Mouse (Mus musculus): Measurements from ENCODE around the gene Cyren. TPM values are rescaled to one million over a fixed set of nuclear protein-coding genes. Genes with fewer than 3 reads are reported as not detected.

Gene Cyren
- total and polyA plus RNA-seq, 2 experiments from 2014 or later = 3.6 to 4.9 TPM

DNA sequence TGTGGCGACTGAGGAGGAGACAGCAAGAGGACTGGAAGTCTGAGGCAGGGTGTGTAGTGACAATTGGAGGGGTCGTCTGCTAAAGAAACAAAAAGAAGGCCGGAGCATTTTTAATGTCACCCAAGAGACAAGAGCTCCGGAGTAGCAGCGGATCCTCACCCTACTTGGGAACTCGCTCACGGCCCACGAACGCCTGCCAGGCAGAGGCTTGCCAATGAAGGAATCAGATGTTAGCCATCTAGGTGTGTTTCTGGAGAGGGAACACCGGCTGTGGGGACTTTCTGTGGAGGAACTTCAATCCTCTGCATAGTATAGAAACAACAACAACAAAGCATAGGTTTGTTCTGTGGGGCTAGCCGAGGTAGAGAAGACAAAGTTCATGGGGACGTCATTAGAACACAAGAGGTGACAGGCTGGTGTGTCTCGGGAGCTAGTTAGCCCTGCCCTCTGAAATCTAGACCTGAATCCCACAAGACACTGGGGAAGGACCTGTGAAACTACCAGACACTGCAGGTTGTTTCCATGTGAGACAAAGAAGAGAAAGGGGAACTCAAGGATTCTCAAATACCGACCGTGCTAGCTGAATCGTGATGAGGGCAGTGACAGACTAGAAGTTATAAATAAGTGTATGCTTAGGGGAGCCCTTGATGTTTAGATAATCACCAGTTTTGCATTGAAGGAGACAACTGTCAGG is 10.4 kb downstream of the Cyren start:
- ATAC-seq = no peak

DNA sequence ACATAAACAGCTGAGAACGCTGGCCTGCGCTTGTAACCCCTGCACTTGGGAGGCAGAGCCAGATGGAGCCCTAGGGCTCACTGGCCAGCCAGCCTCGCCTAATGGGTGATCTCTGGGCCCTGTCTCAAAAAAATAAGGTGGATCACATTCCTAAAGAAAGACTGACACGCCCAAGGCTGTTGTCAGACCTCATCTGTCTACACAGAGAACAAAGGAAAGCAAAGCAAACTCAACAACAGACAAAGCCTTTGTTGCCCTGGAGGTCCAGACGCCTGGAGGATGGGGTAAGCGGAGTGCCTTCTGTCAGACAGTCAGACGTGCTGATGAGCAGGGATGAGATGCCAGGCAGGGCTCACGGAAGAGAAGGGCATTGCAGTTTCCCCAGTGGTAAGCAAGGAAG is 11.1 kb downstream of the Cyren start:
- Histone ChIP-seq H3K9me3 (ENCODE audit: low read length) (no peaks in the 10 kb centered on the region), H3K4me2 (ENCODE audit: low read depth, low read length) (no peak overlapping the region), H3K27me3 (ENCODE audit: insufficient read depth, low read length) (no peaks in the 10 kb centered on the region), H3K36me3 (ENCODE audit: insufficient read depth, low read length) (no peaks in the 10 kb centered on the region), H3K4me3 (ENCODE audit: low read length) (no peak overlapping the region), H3K9ac (replicated peaks; ENCODE audit: low read length) (no peak overlapping the region), H3K27ac (no peak overlapping the region), H3K4me1 (ENCODE audit: insufficient read depth, low read length) (no peaks in the 10 kb centered on the region)
- ATAC-seq (no peak), DNase-seq (ENCODE audit: low spot score) (no peak)
- TF ChIP-seq CTCF (IDR thresholded peaks at IDR 0.05; ENCODE audit: low read depth) = no peak
- WGBS = 43% methylated on average over 8 of the region's 8 CpGs

More for the DNA sequence above, 10.4 kb downstream of the Cyren start:
- WGBS = 71% methylated on average over 16 of the region's 16 CpGs
- Histone ChIP-seq H3K4me1 (ENCODE audit: insufficient read depth, low read length) (no peaks in the 10 kb centered on the region), H3K27me3 (ENCODE audit: insufficient read depth, low read length) (no peaks in the 10 kb centered on the region), H3K9ac (replicated peaks; ENCODE audit: low read length) (no peak overlapping the region), H3K9me3 (ENCODE audit: low read length) (no peaks in the 10 kb centered on the region), H3K4me3 (ENCODE audit: low read length) (no peak overlapping the region), H3K27ac (no peak overlapping the region), H3K4me2 (ENCODE audit: low read depth, low read length) (no peak overlapping the region), H3K36me3 (ENCODE audit: insufficient read depth, low read length) (no peaks in the 10 kb centered on the region)
- DNase-seq (ENCODE audit: low spot score) = no peak
- TF ChIP-seq CTCF (IDR thresholded peaks at IDR 0.05; ENCODE audit: low read depth) = no peak

DNA sequence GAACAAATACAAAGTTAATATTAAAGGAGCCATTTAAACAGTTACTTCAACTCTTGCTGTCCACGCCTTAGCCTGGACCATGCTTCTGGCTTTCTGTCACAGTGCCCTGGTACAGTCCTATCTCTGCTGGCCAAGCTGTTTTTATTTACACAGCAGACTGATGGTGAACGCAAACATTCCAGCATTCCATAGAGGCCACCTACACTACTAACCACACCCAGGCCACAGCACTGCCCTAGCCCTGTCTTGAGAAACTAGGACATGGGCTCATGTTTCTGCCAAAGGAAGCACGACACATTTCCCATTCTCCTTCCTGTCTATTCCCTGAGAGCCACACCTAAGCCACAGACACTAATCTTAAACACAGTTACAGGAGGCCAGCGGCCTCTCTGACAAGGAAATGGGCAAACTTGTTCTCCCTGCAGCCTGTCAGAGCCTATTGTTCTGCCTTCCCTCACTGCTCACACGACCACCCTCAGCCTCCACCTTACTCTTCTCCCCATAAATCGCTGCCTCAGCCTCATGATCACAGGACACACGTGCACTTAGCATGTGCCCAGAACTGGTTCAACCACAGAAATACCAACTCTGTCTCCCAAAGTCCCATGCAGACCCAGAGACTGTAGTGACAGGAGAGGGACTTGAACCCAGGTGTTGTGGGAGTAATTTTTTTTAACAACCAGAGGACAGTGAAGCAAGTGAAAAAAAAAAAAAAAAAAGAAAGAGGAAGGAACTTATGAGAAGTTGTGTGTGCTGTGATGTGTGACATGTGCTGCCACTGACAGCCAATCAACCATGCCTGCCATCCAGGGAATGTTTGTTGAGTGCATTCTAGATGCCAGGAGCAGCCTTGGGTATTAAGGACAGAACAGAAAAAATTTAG is 11.9 kb downstream of the Cyren start:
- Histone ChIP-seq H3K4me1 (ENCODE audit: insufficient read depth, low read length) (no peaks in the 10 kb centered on the region), H3K9me3 (ENCODE audit: low read length) (no peaks in the 10 kb centered on the region), H3K27me3 (ENCODE audit: insufficient read depth, low read length) (no peaks in the 10 kb centered on the region), H3K36me3 (ENCODE audit: insufficient read depth, low read length) (no peaks in the 10 kb centered on the region), H3K27ac (no peak overlapping the region), H3K9ac (replicated peaks; ENCODE audit: low read length) (no peak overlapping the region), H3K4me2 (ENCODE audit: low read depth, low read length) (no peak overlapping the region), H3K4me3 (ENCODE audit: low read length) (no peak overlapping the region)
- DNase-seq (ENCODE audit: low spot score) = no peak
- ATAC-seq = no peak
- no peak for TF ChIP-seq CTCF (IDR thresholded peaks at IDR 0.05; ENCODE audit: low read depth)
- 65% methylated on average over 7 of the region's 7 CpGs for WGBS

GRCm38 (mm10) chr6:34865213-34865612 is 12.6 kb downstream of the Cyren start:
- H3K27me3 ChIP-seq (ENCODE audit: insufficient read depth, low read length) = no peaks in the 10 kb centered on the region

DNA sequence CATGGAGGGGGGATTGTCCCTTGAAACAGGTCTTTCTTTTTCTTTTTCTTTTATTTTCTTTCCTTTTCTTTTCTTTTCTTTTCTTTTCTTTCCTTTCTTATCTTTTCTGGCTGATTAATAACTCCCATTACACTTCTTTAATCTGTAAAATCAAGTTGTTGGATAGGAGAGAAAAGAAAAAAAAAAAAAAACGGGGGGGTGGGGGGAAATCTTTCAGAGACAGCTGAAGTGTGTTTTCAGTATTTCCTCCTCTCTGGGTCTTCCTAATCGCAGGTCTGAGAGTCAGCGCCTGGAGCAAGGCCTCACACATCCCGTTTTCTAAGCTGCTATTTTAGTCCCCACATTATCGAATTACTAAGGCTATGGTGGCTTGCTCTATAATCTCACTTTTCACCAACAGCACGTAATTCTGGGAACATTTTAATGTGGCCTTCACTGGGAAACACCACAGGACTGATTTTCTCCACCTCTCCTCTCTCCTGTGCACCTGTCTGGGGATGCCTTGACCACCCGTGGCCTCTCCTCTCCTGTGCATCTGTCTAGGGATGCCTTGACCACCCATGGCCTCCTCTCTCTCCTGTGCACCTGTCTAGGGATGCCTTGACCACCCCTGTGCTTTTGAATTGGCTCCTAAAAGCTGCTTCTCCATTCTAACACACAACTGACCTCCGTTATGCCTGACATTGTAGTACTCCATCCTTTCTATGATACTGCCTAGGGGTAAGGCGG is 13.9 kb downstream of the Cyren start:
- Histone ChIP-seq H3K9me3 (ENCODE audit: low read length) (no peaks in the 10 kb centered on the region), H3K27me3 (ENCODE audit: insufficient read depth, low read length) (no peaks in the 10 kb centered on the region), H3K4me2 (ENCODE audit: low read depth, low read length) (no peak overlapping the region), H3K36me3 (ENCODE audit: insufficient read depth, low read length) (no peaks in the 10 kb centered on the region), H3K27ac (no peak overlapping the region), H3K9ac (replicated peaks; ENCODE audit: low read length) (no peak overlapping the region), H3K4me1 (ENCODE audit: insufficient read depth, low read length) (no peaks in the 10 kb centered on the region), H3K4me3 (ENCODE audit: low read length) (no peak overlapping the region)
- WGBS = 77% methylated on average over 9 of the region's 9 CpGs
- TF ChIP-seq CTCF (IDR thresholded peaks at IDR 0.05; ENCODE audit: low read depth) = no peak
- no peak for DNase-seq (ENCODE audit: low spot score)
- ATAC-seq = no peak

More at GRCm38 (mm10) chr6:34865213-34865612, 12.6 kb downstream of the Cyren start:
- Histone ChIP-seq H3K36me3 (ENCODE audit: insufficient read depth, low read length) (no peaks in the 10 kb centered on the region), H3K4me3 (ENCODE audit: low read length) (no peak overlapping the region), H3K27ac (no peak overlapping the region; the same call in 1 of the 2 replicates), H3K4me2 (ENCODE audit: low read depth, low read length) (no peak overlapping the region), H3K9me3 (ENCODE audit: low read length) (no peaks in the 10 kb centered on the region), H3K9ac (replicated peaks; ENCODE audit: low read length) (no peak overlapping the region), H3K4me1 (ENCODE audit: insufficient read depth, low read length) (no peaks in the 10 kb centered on the region)
- DNase-seq (ENCODE audit: low spot score) (no peak), ATAC-seq (no peak)
- WGBS = 68% methylated on average over 5 of the region's 5 CpGs
- TF ChIP-seq CTCF (IDR thresholded peaks at IDR 0.05; ENCODE audit: low read depth) = no peak

DNA sequence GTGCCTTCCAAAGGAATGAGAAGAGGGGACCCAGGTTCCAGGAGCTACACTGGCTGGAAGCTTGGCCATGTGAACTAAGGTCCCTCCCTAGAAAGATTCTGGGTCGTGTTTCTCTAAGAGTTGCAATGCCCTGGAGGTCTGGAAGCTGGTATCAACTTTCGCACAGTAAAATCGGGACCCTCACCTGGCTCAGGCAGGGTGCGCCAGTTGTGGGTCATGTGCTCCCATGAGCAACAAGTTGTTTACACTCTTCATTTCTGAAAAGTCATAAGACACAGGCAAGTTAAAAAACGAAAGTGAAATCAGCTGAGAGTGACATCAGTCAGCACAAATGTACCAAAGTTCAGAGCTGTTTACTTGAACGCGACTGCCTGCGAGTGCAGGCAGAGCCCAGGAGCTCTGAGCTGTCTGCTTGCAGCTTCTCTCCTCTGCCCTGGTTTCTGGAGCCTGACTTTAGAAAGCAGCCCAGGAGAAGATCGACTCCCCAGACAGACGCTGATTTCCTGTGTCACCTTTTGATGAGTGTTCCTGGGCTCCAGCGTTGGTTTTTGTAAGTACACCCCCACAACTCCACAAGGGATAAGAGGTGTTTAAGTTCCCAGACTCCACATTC is 15.0 kb downstream of the Cyren start, which contains the start of gene Tmem140:
Gene Tmem140, plus strand, starts transcription at position 356 of the 613 bp plus-strand sequence.
- Histone ChIP-seq H3K4me3 (ENCODE audit: low read length) (no peak within 1 kb of the TSS), H3K36me3 (ENCODE audit: insufficient read depth, low read length) (no peaks in the 10 kb centered on the region), H3K9ac (replicated peaks; ENCODE audit: low read length) (no peak within 1 kb of the TSS), H3K27me3 (ENCODE audit: insufficient read depth, low read length) (no peaks in the 10 kb centered on the region), H3K27ac (peak within 1 kb of the TSS; percentile 45; the same call in 1 of the 2 replicates), H3K9me3 (ENCODE audit: low read length) (no peaks in the 10 kb centered on the region), H3K4me1 (ENCODE audit: insufficient read depth, low read length) (no peaks in the 10 kb centered on the region), H3K4me2 (ENCODE audit: low read depth, low read length) (peak within 1 kb of the TSS; percentile 31)
- no peak for DNase-seq (ENCODE audit: low spot score)
- WGBS = 70% methylated on average over 11 of the region's 11 CpGs
- no peak for TF ChIP-seq CTCF (IDR thresholded peaks at IDR 0.05; ENCODE audit: low read depth)
- ATAC-seq = no peak
